Mouse (Mus musculus) stomach, embryonic 15.5 days (tissue): Measurements from ENCODE around the gene Nhlrc2. TPM values are rescaled to one million over a fixed set of nuclear protein-coding genes. Genes with fewer than 3 reads are reported as not detected.

Source experiments
- ATAC-seq: fragments of 200-750 bp; cut with Nextera tagmentation; 2 replicates; pipeline ENCODE4 v1.8.0; 2017; ENCODE audit warnings: low read depth, moderate number of reproducible peaks, moderate TSS enrichment; ENCODE audit not compliant: insufficient read depth, low FRiP score
- H3K27ac ChIP-seq: fragments of 300-500 bp; sonication (generic); 2 replicates; pipeline ENCODE4 v1.5.1; 2015; ENCODE audit warnings: mild to moderate bottlenecking, inconsistent platforms
- H3K27me3 ChIP-seq: fragments of 300-500 bp; sonication (generic); replicated peaks from 2 replicates; pipeline ENCODE4 v1.6.1; 2015; ENCODE audit warnings: inconsistent platforms
- H3K36me3 ChIP-seq: fragments of 300-500 bp; sonication (generic); 2 replicates; pipeline ENCODE4 v1.6.1; 2015; ENCODE audit warnings: inconsistent platforms
- H3K4me1 ChIP-seq: fragments of 300-500 bp; sonication (generic); 2 replicates; pipeline ENCODE4 v1.6.1; 2015; ENCODE audit warnings: inconsistent platforms
- H3K4me2 ChIP-seq: fragments of 300-500 bp; sonication (generic); 2 replicates; pipeline ENCODE4 v1.6.1; 2015; ENCODE audit warnings: mild to moderate bottlenecking, inconsistent platforms
- H3K4me3 ChIP-seq: fragments of 300-500 bp; sonication (generic); replicated peaks from 2 replicates; pipeline ENCODE4 v1.5.1; 2015; ENCODE audit warnings: inconsistent platforms
- H3K9ac ChIP-seq: fragments of 300-500 bp; sonication (generic); 2 replicates; pipeline ENCODE4 v1.6.1; 2015; ENCODE audit warnings: inconsistent platforms
- H3K9me3 ChIP-seq: fragments of 300-500 bp; sonication (generic); 2 replicates; pipeline ENCODE4 v1.6.1; 2016; ENCODE audit warnings: inconsistent platforms
- WGBS: fragments of 180-500 bp; shearing (Covaris S2); methylation state at CpG from one replicate; pipeline ENCODE4 v1.1.7; 2015; 5-methylcytosine and 5-hydroxymethylcytosine counted together
- polyA plus RNA-seq: library from polyadenylated mRNA; unstranded; fragments of >200 nt; fragmentation: Nextera tagmentation; extraction: Ambion mirVana; gene quantifications from 2 replicates; pipeline ENCODE4 v1.2.1, GENCODE M21; 2015

The Nhlrc2 gene
- polyA plus RNA-seq, 1 experiment from 2014 or later, result 16.6 TPM

GRCm38 (mm10) chr19:56629647-56630046 lies 81.6 kb downstream of the Nhlrc2 start:
- Histone ChIP-seq H3K27ac (no peak overlapping the region), H3K27me3 (no peaks in the 10 kb centered on the region), H3K4me2 (no peak overlapping the region), H3K9ac (no peak overlapping the region), H3K36me3 (no peaks in the 10 kb centered on the region), H3K4me3 (no peak overlapping the region), H3K4me1 (peaks cover 9% of the 10 kb centered on the region; the same call in 1 of the 2 replicates), H3K9me3 (no peaks in the 10 kb centered on the region)
- 75% methylated on average over 6 of the region's 6 CpGs for WGBS
- ATAC-seq, result no peak

GRCm38 (mm10) chr19:56631017-56631416 lies 83.0 kb downstream of the Nhlrc2 start:
- 66% methylated on average over 4 of the region's 4 CpGs for WGBS
- no peak overlapping the region for H3K4me2 ChIP-seq
- H3K9me3 ChIP-seq, result no peaks in the 10 kb centered on the region
- no peaks in the 10 kb centered on the region for H3K36me3 ChIP-seq
- peaks cover 9% of the 10 kb centered on the region; the same call in 1 of the 2 replicates for H3K4me1 ChIP-seq
- no peak overlapping the region for H3K4me3 ChIP-seq
- no peak for ATAC-seq
- peak overlapping the region; percentile 36 for H3K27ac ChIP-seq
- no peak overlapping the region for H3K9ac ChIP-seq
- H3K27me3 ChIP-seq, result no peaks in the 10 kb centered on the region

- Histone ChIP-seq H3K4me1 (peaks cover 9% of the 10 kb centered on the region; the same call in 1 of the 2 replicates), H3K27me3 (no peaks in the 10 kb centered on the region), H3K9me3 (no peaks in the 10 kb centered on the region), H3K9ac (no peak overlapping the region), H3K4me2 (no peak overlapping the region), H3K27ac (peak overlapping the region; percentile 36), H3K36me3 (no peaks in the 10 kb centered on the region), H3K4me3 (no peak overlapping the region)
- no peak for ATAC-seq
- WGBS, result 33% methylated on average over 11 of the region's 11 CpGs
These were observed 83.4 kb downstream of the Nhlrc2 start for GRCm38 (mm10) chr19:56631451-56631901.

GRCm38 (mm10) chr19:56637035-56637683 lies 89.1 kb downstream of the Nhlrc2 start:
- Histone ChIP-seq H3K9ac (no peak overlapping the region), H3K27me3 (no peaks in the 10 kb centered on the region), H3K4me1 (0 out of 2 replicates have a peak, but pooled peaks cover 6% of the 10 kb centered on the region), H3K27ac (no peak overlapping the region), H3K9me3 (no peaks in the 10 kb centered on the region), H3K36me3 (no peaks in the 10 kb centered on the region), H3K4me2 (no peak overlapping the region), H3K4me3 (no peak overlapping the region)
- WGBS, result 53% methylated on average over 12 of the region's 12 CpGs
- ATAC-seq, result peak; percentile 53; the same call in 1 of the 2 replicates

- H3K4me2 ChIP-seq, result no peak overlapping the region
- no peaks in the 10 kb centered on the region for H3K9me3 ChIP-seq
- WGBS, result 86% methylated on average over 9 of the region's 9 CpGs
- no peak overlapping the region for H3K27ac ChIP-seq
- H3K4me3 ChIP-seq, result no peak overlapping the region
- H3K4me1 ChIP-seq, result 0 out of 2 replicates have a peak, but pooled peaks cover 6% of the 10 kb centered on the region
- no peak for ATAC-seq
- no peaks in the 10 kb centered on the region for H3K27me3 ChIP-seq
- H3K36me3 ChIP-seq, result no peaks in the 10 kb centered on the region
- H3K9ac ChIP-seq, result no peak overlapping the region
These were observed 89.6 kb downstream of the Nhlrc2 start for GRCm38 (mm10) chr19:56637684-56638049.

- Histone ChIP-seq H3K27ac (peak overlapping the region; percentile 72), H3K27me3 (no peaks in the 10 kb centered on the region), H3K9me3 (no peaks in the 10 kb centered on the region; the same call in 1 of the 2 replicates), H3K4me2 (no peak overlapping the region), H3K9ac (no peak overlapping the region), H3K4me1 (peaks cover 12% of the 10 kb centered on the region; the same call in 1 of the 2 replicates), H3K36me3 (no peaks in the 10 kb centered on the region), H3K4me3 (no peak overlapping the region)
- 63% methylated on average over 7 of the region's 7 CpGs for WGBS
- no peak for ATAC-seq
These were observed 99.5 kb downstream of the Nhlrc2 start for GRCm38 (mm10) chr19:56647451-56648120.

GRCm38 (mm10) chr19:56651262-56651661 lies 103.2 kb downstream of the Nhlrc2 start:
- peaks cover 25% of the 10 kb centered on the region for H3K4me1 ChIP-seq
- ATAC-seq, result no peak
- no peak overlapping the region for H3K9ac ChIP-seq
- H3K27me3 ChIP-seq, result no peaks in the 10 kb centered on the region
- WGBS, result 83% methylated on average over 4 of the region's 4 CpGs
- H3K27ac ChIP-seq, result no peak overlapping the region
- no peaks in the 10 kb centered on the region; the same call in 1 of the 2 replicates for H3K9me3 ChIP-seq
- no peaks in the 10 kb centered on the region for H3K36me3 ChIP-seq
- H3K4me3 ChIP-seq, result no peak overlapping the region
- H3K4me2 ChIP-seq, result no peak overlapping the region

GRCm38 (mm10) chr19:56652034-56652962 lies 104.2 kb downstream of the Nhlrc2 start:
- H3K9me3 ChIP-seq, result no peaks in the 10 kb centered on the region
- H3K4me2 ChIP-seq, result peak overlapping the region; percentile 36
- H3K36me3 ChIP-seq, result no peaks in the 10 kb centered on the region
- no peak overlapping the region for H3K9ac ChIP-seq
- no peaks in the 10 kb centered on the region for H3K27me3 ChIP-seq
- H3K4me3 ChIP-seq, result no peak overlapping the region; the same call in 1 of the 2 replicates
- peak overlapping the region; percentile 17; the same call in 1 of the 2 replicates for H3K27ac ChIP-seq
- H3K4me1 ChIP-seq, result peaks cover 25% of the 10 kb centered on the region
- ATAC-seq, result peak; percentile 81
- 22% methylated on average over 19 of the region's 19 CpGs for WGBS

Other genes starting within 250 kb of the Nhlrc2 start
- gene Nrap, start 158.2 kb upstream of the Nhlrc2 start, polyA plus RNA-seq, result 0.36 and 0.43 TPM in 2 replicates
- 28.7 and 31.6 TPM in 2 replicates for gene Casp7, start 151.1 kb upstream of the Nhlrc2 start, polyA plus RNA-seq
- 1.2 and 1.4 TPM in 2 replicates for gene Plekhs1, start 86.6 kb upstream of the Nhlrc2 start, polyA plus RNA-seq
- gene Dclre1a, start within 50 bp of the Nhlrc2 start, polyA plus RNA-seq, result 24.9 and 25.7 TPM in 2 replicates
- gene Adrb1, start 173.9 kb downstream of the Nhlrc2 start, polyA plus RNA-seq, result 0.93 and 1.2 TPM in 2 replicates